Mouse (Mus musculus) WW6 (cell line): ENCODE measurements around the gene Hpgd.
"Not testable (repeated sequence)": the region's sequence is repeated elsewhere in the genome, so short reads cannot be mapped to it uniquely, and the experiment has no call there.

Source experiments
- DNase-seq: peaks from one replicate; pipeline ENCODE4 v3.0.0-alpha.2; 2013; ENCODE audit warnings: low read depth, low spot score

Gene Hpgd

GRCm38 (mm10) chr8:56294373-56294877 is at the start of gene Hpgd:
Gene Hpgd, plus strand, starts transcription at chr8:56294585.
- DNase-seq: peak; percentile 52

GRCm38 (mm10) chr8:56251728-56252127 is 42.7 kb upstream of the Hpgd start:
- not testable (repeated sequence) for DNase-seq

GRCm38 (mm10) chr8:56252314-56252713 is 42.1 kb upstream of the Hpgd start:
- DNase-seq: peak; percentile 71

- no peak for DNase-seq
Observed at GRCm38 (mm10) chr8:56261190-56261589, 33.2 kb upstream of the Hpgd start.

- DNase-seq: no peak
Observed at GRCm38 (mm10) chr8:56269687-56270663, 24.4 kb upstream of the Hpgd start.

GRCm38 (mm10) chr8:56272934-56273333 is 21.5 kb upstream of the Hpgd start:
- DNase-seq: no peak

GRCm38 (mm10) chr8:56275316-56275715 is 19.1 kb upstream of the Hpgd start:
- DNase-seq: no peak

GRCm38 (mm10) chr8:56277810-56278528 is 16.4 kb upstream of the Hpgd start:
- no peak for DNase-seq

GRCm38 (mm10) chr8:56278545-56279063 is 15.8 kb upstream of the Hpgd start:
- DNase-seq: no peak

- no peak for DNase-seq
Observed at GRCm38 (mm10) chr8:56283936-56284335, 10.4 kb upstream of the Hpgd start.

- DNase-seq: no peak
Observed at GRCm38 (mm10) chr8:56284957-56285356, 9.4 kb upstream of the Hpgd start.

GRCm38 (mm10) chr8:56286717-56287116 is 7.7 kb upstream of the Hpgd start:
- DNase-seq: no peak

- DNase-seq: no peak
Observed at GRCm38 (mm10) chr8:56287370-56288072, 6.9 kb upstream of the Hpgd start.

GRCm38 (mm10) chr8:56292318-56292717 is 2.1 kb upstream of the Hpgd start:
- DNase-seq: no peak

- DNase-seq: no peak
Observed at GRCm38 (mm10) chr8:56293480-56293879, 905 bp upstream of the Hpgd start.

GRCm38 (mm10) chr8:56294886-56295555 is 636 bp downstream of the Hpgd start:
- DNase-seq: no peak

- no peak for DNase-seq
Observed at GRCm38 (mm10) chr8:56299421-56299820, 5.0 kb downstream of the Hpgd start.

- DNase-seq: not testable (repeated sequence)
Observed at GRCm38 (mm10) chr8:56301303-56301702, 6.9 kb downstream of the Hpgd start.

- DNase-seq: no peak
Observed at GRCm38 (mm10) chr8:56304595-56304994, 10.2 kb downstream of the Hpgd start.

GRCm38 (mm10) chr8:56313622-56314021 is 19.2 kb downstream of the Hpgd start:
- no peak for DNase-seq

- DNase-seq: no peak
Observed at GRCm38 (mm10) chr8:56315189-56315588, 20.8 kb downstream of the Hpgd start.
